Mouse (Mus musculus): ENCODE measurements around the gene Grm6.

The Grm6 gene

DNA sequence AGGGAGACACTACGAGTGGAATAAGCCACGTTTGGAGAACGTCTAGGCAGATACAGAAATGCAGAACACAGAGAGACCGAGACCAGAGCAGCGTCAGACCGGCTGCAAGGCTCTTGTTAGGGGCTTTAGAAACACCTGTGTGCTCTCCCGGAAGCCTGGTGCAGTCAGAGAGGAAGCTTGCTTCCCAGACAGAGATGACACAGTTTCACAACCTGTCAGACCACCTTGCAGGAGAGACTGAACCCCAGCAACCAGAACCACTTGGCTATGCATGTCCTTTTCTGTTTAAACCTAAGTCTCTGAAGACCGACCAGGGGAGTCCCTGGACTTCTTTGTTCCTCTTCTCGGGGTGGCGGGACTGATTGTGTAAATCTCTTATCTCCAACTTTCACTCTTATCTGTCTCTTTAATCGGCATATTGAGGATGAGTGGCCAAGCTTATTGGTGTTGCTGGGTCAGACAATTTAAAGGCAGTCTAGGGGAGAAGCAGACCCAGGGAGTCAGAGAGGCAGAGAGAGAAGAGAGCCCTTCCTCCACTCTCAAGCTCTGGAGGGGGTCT is at the start of gene Grm6:
Grm6 (plus strand) TSS at position 509 of the 559 bp plus-strand sequence.
- DNase-seq = no peak

DNA sequence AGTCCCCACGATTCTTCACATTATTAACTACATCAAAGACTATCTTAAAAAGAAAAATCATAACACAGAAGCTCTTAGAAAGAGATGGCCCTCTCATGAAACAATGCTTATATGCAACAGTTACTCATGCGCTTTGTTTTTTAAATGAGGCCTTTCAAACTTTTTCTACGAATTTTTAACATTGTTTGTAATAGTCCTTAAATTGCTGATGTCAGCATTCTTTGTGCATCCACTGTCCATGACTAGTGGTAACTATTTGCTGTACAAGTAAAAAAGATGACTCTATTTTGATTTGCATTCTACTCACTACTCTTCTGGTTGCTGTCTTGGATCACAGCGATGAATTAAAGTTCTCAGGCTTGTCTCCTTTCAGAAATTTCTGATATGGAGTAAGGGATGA is 36.3 kb upstream of the Grm6 start:
- no peak for DNase-seq

DNA sequence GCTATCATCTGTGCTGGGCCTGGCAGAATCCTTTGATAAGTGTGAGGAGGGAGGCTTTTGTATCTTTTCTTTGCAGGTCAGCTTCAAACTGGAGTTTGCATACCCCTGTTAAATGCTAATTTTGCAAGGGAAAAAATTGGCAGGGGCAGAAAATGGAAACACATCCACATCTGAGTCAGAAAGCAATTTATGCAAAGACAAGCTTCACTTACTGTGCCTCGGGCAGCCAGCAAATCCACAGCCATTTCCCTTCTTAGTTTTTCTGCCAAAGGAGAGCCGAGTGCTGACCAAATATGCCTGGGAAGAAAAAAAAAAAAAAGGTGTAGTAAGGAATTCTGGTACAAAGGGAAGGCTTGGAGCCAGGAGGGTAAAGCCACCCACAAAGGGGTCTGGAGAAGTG is 24.3 kb upstream of the Grm6 start:
- DNase-seq = no peak

DNA sequence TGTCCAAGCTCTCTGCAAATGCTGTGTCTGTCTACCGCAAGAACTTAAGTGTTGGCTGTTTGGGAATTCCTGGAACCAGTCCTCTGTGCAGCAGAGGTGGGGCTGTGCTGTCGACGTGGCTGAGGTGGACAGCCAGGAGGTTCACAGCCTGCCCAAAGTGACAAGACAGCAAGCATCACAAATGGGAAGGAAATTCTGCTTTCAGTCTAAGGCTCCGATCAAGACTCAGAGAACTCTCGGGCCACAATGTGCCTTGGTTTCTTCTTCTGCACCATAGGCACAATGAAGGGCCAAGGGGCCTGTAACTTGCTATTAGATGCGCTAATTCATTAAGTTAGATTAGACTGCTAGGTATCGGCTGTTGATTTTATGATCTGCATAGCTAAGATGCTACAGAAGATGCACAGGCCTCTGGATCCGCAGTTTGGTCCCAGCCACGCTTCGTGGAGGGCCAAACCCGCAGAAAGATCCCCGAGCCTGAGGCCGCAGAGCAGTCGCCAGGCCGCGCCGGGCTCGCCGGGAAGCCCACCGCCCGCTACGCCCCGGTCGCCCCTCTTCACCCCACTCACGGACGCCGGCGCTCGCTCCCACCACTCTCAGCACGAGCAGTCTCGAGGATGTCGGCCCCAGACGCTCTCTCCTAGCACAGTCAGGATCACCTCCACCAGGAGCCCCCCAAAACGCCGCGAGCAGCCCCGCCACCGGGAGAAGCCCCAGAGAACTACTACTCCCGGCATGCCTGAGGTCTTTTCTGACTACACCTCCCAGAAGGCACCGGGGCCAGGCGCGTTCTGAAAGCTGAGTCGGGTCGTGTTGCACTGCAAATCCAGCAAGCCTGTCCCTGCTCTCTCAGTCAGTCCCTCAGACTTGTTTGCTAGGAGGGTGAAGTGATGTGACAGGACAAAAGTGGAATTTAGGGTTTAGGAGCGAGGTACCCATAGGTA is 23.2 kb upstream of the Grm6 start, which contains the start of gene Zfp354c:
Zfp354c (minus strand) TSS at position 715 of the 944 bp plus-strand sequence.
- DNase-seq = peak; percentile 90

DNA sequence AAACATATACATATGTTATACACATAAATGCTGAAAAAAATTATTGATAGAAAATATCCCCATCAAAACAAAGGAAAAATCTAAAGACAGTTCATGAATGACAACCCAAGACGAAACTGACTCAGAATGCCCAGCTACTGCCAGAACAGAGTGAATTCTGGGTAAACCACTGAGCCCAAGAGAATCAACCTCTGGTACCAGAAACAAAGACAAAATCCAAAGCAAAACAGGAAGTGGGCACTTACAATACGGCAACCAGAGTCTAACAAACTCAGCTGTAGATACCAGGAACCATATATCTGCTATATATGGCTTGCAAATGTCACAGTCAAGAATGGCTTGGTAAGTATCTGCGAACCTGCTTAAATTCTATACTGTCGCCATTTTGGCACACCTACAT is 14.8 kb upstream of the Grm6 start:
- DNase-seq = no peak

DNA sequence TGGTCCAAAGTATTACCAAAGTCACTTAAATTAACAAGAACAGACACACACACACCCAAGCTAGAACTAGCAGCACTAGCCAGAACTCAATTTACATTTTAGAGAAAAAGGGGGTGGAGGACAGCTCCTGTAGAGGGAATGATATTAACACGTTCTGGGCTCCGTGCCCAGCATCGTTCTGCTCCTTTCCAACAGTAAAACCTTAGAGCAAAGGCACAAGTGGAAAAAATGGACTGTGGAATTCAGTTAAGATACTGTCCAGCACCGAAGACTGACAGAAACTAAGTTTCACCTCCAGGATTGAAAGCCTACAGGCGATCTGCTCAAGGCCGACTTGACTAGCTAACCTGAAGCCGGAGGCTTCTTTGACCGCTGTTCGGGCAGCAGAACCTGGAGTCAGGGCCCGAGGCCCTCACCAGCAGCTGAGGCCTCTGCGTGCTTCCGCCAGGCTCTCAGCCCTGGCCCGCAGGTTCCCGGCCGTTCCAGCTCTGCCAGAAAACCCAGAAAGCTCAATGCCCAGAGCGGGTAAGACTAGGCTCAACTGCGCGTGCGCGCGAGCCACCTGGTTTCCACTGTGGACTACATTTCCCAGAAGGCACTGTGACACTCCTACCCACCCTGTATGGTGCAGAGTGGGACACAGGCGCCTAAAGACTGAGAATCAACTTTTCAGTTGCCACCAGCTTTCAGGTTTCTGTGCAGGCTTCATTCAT is 9.3 kb upstream of the Grm6 start, which contains the start of gene Zfp879:
Zfp879 (minus strand) TSS at position 530 of the 713 bp plus-strand sequence.
- peak; percentile 91 for DNase-seq

DNA sequence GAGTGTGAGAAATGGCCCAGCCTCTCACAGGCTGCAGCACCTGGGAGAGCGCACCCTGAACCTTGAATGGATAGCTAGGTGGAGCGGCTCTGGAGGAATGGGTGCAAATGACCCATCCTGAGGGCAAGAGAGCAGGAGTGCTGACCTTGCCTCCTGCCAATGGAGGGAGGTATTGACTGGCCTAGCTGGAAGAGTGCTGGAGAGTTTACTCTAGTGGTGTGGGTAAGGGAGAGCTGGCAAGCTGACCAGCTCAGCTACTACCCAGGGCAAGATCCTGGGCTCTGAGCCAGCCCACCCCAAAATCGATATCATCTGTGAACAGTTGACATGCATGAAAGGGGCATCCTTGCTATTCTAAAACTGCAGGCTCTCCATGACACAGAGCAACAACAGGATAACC is 4.5 kb upstream of the Grm6 start:
- no peak for DNase-seq

DNA sequence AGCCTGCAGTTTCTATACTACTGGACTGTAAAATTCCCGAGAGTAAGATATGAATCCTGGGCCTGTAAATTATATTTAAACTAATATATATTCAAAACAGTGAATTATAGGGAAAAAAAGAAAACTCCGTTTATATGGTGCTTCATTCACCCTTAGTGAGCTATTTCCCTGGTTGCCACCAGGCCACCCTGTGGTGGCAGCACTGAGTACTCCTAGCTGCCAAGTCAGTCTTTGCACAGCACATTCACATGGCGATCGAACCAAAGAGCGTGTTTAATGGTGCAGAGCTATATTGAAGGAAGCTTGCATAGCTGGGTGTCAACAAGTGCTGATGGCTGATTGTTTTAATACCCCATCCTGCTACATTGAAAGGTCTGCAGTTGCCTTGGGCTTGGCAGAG is 3.4 kb upstream of the Grm6 start:
- DNase-seq = no peak

DNA sequence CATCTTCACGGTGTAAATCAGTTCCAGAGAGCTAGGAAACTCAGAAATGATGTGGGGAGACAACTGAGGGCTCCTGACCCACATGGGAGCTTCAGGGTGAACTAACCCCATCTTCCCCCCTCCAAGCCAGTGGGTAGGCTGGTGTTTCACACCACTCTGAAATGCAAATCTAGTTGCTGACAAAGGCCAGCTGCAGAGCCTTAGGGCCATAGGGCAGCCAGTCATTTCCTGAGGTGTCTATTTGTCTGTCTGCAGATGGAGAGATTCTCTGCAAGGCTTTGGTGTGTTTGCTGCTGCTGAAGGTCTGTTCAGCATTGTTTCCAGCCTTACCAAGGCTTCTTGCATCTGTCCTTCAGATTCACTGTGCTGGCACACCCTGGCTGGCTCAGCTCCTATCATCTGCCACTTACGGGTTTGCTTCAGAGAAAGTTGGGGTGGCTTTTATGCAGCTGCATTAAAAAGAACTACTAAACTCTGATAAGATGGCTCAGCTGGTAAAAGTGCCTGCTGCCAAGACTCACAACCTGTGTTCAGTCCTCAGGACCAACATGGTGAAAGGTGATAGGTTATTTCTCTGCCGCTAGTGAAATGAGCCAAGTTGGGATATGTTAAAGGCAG is 1.9 kb upstream of the Grm6 start:
- DNase-seq = no peak

DNA sequence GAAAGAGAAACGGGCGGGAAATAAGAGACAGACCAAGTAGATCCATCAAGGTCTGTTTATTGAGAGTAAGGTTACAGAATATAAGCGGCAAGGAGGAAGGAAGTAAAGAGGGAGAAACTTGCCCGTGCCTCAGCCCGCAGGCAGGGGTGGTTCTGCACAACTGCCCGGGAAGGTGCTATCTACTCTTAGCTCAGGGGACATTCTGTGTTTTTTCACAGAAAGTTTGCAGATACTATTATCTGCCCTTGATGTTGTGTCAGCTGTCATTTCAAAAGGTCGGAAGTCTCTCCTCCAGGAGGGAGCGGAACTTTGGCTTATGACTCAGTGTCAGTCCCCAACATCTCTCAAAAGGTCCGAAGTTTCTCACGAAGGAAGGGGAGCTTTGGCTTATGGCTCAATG is 1.2 kb upstream of the Grm6 start:
- DNase-seq = no peak

DNA sequence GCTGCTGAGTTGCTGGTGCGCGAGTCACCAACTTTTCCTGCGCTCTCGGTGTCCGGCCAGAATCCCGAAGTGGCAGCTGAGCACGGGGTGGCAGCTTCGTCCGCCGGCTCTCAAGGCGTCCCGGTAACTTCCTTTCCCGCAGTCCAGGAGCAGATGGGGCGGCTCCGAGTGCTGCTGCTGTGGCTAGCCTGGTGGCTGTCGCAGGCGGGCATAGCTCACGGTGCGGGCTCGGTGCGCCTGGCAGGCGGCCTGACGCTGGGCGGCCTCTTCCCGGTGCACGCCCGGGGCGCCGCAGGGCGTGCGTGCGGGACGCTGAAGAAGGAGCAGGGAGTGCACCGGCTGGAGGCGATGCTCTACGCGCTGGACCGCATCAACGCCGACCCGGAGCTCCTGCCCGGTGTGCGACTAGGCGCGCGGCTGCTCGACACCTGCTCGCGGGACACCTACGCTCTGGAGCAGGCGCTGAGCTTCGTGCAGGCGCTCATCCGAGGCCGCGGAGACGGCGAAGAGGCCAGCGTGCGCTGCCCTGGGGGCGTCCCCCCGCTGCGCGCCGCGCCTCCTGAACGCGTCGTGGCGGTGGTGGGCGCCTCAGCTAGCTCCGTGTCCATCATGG is 610 bp downstream of the Grm6 start:
- no peak for DNase-seq

DNA sequence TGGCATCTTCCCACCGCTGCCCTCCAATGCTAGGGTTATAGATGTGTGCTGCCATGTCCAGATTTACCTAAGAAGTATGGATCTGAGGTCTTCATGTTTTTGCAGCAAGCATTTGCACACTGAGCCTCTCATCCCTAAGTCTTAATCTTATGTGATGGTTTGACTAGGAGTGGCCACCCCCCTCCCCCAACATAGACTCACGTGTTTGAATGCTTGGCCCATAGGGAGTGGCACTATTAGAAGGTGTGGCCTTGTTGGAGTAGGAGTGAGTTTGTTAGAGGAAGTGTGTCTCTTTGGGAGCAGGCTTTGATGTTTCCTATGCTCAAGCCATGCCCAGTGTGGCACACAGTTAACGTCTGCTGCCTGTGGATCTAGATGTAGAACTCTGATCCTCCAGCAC is 28.2 kb downstream of the Grm6 start:
- no peak for DNase-seq

DNA sequence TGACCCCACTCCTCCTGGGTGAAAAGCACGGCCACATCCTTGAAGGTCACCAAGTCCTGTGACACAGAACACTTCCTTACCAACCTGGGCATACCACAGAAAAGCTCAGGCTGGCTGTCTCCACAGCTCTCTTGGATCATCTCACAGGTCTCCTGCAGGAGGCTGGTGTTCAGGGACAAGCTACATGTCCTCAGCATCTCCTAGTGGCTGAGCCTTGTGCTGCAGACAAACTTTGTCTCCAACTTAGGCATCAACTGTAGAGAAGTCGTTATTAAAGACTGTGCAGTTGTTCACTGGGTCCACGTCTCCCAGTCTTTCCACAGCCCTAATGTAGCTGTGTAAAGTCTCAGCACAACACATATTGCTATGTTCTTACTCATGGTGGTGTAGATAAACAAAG is 33.3 kb downstream of the Grm6 start:
- DNase-seq = no peak

DNA sequence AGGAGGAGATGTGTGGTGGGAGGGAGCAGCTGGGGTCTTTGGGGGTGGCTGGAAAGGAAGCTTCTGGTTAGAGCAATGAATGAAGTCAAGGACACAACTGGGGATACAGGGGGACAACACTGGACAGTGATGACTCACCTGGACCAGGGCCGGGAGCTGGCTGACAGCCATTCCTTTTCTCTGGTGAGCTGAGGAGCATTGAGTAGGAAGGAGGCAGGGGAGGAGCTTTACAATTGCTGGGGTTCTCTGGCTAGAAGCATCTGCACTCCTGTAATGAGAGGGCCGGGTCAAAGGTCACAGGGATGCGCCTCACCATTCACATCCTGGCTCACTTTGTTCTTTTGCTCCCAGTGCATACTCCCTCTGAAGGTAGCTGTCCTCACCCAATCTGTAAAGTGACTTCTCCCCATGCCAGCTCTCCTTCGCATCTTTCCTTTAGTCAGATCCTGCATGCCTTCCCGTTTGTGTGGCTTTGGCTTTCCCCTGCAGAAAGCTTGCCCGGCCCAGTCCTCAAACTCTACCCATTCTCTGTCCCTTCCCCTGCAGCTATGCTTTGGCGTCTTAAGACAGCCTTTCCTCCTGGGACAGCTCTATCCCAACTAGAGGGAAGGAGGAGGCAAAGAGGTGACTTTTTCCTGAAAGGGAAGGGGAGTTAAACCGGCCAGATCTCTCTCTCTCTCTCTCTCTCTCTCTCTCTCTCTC is 35.9 kb downstream of the Grm6 start:
- peak; percentile 6 for DNase-seq

DNA sequence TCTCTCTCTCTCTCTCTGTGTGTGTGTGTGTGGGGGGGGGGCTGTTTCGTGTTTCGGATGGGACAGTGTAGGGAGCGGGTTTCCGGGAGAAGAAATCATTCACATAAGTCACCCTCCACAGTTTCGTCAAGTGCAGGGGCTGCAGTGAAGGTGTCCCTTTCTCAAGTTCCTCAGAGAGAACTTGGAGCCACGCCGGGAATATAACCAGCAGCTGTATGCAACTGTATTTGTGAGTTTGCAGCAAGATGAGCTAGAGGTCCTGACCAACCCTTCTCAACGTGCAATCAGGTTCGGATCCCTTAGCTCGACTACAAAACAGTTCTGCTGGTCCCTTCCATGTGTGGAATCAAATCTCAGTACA is 36.4 kb downstream of the Grm6 start:
- DNase-seq = peak; percentile 30

DNA sequence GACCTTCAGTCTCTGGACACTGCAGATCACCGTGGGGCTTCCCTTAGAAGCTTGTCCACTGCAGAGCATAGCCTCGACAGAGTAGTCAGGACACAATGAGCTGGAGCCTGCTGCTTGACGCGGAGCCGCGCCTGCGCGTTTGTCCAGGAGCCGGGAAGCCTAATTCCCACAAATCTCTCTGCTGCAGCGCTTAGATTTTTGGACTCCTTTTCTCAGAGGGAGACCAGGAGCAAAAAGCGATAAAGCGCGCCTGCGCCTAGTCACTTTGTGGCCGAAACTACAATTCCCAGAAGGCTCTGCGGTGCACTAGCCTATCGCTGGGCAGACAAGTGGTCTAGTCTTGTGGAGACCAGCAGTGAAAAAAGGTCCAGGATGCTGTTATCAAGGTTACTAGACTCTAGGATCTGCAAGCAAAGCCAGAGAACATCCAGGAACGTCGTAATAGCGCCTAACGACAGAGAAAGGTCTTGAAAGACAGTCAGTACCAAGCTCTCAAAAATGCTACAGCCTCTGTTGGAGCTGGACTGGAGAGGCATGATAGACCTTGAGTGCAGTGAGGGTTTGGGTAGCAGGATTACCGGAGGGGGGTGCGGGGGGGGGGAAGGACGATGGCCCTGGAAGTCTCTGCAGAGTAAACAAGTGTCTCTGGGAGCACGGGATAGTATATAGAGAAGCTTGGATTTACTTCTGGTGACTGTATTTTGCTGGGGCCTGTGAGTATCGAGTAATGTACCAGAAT is 37.1 kb downstream of the Grm6 start, which contains the start of gene Zfp454:
Zfp454 (minus strand) TSS at position 262 of the 739 bp plus-strand sequence.
- peak; percentile 94 for DNase-seq

DNA sequence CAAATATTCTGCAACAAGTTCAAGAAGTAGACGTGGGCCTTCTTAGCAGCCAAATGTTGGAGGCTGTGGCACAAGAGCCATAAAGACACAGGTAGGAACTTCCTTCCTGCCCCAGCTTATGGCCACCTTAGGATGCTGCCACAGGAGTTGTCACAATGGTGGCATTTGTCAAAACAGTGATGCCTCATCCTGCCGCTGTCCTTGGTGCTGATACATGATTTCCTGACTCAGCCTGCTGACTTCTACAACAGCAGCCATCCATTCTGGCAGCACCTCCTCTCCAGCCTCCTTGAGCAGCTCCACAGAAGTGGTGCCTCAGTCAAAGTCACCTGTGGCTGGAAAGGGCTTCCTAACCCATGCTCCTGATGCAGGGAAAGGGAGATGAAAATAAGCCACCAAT is 42.0 kb downstream of the Grm6 start:
- DNase-seq = no peak

DNA sequence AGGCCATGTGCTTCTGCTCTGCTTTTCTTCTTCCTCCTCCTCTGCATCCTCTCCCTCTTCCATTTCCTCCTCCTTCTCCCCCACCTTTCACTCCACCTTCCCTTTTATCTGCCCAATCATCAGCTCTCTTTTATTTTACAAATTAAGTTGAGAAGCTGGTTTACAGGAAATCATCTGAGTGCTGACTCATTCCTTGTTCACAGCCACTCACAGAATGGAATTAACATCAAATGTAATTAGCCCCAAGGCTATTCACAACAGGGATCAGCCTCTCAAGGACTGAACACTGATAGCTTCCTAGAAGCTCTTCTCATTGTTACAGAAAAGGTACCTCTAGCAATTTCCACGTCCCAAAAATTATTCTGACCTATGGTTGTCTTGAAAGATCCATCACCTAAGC is 46.9 kb downstream of the Grm6 start:
- no peak for DNase-seq

DNA sequence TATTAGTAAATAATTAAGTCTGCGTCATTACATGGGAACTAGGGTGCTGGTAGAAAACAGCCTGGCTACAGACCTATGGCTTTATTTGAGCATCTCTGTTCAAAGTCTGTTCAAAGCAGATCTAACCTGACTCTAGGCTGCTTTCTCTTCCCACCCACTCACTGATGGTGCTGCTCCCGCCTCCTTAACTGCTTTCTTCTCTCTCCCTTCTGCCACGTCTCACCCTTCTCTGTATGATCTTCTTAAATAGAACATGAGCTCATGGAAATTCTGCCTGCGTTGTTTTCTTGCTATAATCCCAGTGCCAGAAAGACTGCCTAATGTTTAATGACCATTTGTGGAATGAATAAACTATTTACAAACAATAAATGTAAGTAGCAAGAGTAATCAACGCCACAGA is 57.7 kb downstream of the Grm6 start:
- DNase-seq = no peak

DNA sequence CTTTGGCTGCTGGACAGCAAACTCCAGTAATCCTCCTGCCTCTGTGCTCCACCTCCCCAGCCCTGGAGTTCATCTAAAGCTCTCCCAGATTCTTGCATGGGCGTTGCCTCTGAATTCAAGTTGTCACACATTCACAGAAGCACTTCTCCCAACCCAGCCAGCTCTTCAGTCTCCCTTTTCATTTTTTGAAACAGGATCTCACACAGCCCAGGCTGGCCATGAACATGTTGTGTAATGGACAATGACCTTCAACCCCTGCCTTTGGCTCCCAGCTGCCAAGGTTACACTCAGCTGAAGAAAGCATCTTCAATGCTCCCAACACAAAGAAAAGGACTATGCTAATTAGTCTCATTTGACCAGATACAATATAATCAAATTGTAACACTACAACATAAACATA is 62.8 kb downstream of the Grm6 start:
- DNase-seq = no peak

DNA sequence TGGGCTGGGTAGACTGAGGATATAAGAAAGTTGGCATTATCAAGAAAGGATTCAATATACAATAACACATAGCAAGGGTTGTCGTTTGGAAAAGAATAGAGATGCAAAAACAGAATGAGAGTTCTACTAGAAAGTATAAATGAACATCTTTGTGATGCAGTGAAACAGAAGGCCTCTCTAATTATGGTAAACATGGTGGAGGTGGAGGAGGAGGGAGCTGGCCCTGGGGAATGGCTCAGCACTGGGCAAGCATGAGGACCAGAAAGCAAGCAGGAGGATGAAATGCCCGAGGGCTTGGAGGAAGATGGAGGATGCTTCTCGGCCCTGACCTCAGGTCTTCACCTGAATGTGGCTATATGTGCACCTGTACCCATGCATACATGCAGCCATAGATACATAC is 64.0 kb downstream of the Grm6 start:
- DNase-seq = no peak

All from lung, postnatal 10 days (tissue).